Mouse (Mus musculus) macrophage (primary cell): ENCODE results near the gene Slc35b1. TPM values are rescaled to one million over a fixed set of nuclear protein-coding genes. Genes with fewer than 3 reads are reported as not detected.
A peak's percentile ranks its signal among the peaks of the same experiment; 100 is the strongest.

Experiments
- H3K27ac ChIP-seq: fragments of 350-480 bp; formaldehyde crosslinking; 2 replicates; pipeline ENCODE4 v1.9.0; 2021
- H3K36me3 ChIP-seq: fragments of 350-480 bp; formaldehyde crosslinking; 2 replicates; pipeline ENCODE4 v1.9.0; 2021; ENCODE audit errors: inconsistent target
- H3K4me3 ChIP-seq: fragments of 350-480 bp; formaldehyde crosslinking; 2 replicates; pipeline ENCODE4 v1.9.0; 2021; ENCODE audit errors: inconsistent target
- H3K79me2 ChIP-seq: fragments of 350-480 bp; formaldehyde crosslinking; 2 replicates; pipeline ENCODE4 v1.9.0; 2021; ENCODE audit errors: inconsistent target
- WGBS: methylation state at CpG from one replicate; pipeline ENCODE4 v1.1.7; 2026; ENCODE audit warnings: inconsistent platforms; ENCODE audit not compliant: missing documents; 5-methylcytosine and 5-hydroxymethylcytosine counted together
- polyA plus RNA-seq: library from polyadenylated mRNA; stranded (reverse); fragments of 250-400 nt; gene quantifications from 3 replicates; pipeline ENCODE4 v1.2.4, GENCODE M21; 2018; ENCODE audit warnings: inconsistent platforms

Gene Slc35b1
- polyA plus RNA-seq, 1 experiment from 2014 or later = 38.7 TPM

GRCm38 (mm10) chr11:95371182-95371581 lies 13.3 kb upstream of the Slc35b1 start:
- no peak overlapping the region for H3K27ac ChIP-seq
- WGBS = 99% methylated on average over 6 of the region's 7 CpGs
- H3K36me3 ChIP-seq = peaks cover 19% of the 10 kb centered on the region; the same call in 1 of the 2 replicates

GRCm38 (mm10) chr11:95378926-95379325 lies 5.6 kb upstream of the Slc35b1 start:
- Histone ChIP-seq H3K79me2 (no peaks in the 10 kb centered on the region), H3K4me3 (no peak overlapping the region), H3K27ac (no peak overlapping the region), H3K36me3 (0 out of 2 replicates have a peak, but pooled peaks cover 17% of the 10 kb centered on the region)
- WGBS = 96% methylated on average over 9 of the region's 9 CpGs

More at GRCm38 (mm10) chr11:95371182-95371581, 13.3 kb upstream of the Slc35b1 start:
- no peaks in the 10 kb centered on the region for H3K79me2 ChIP-seq
- H3K4me3 ChIP-seq = no peak overlapping the region

- Histone ChIP-seq H3K36me3 (0 out of 2 replicates have a peak, but pooled peaks cover 17% of the 10 kb centered on the region), H3K79me2 (no peaks in the 10 kb centered on the region), H3K4me3 (no peak overlapping the region), H3K27ac (no peak overlapping the region)
- 63% methylated on average over 5 of the region's 5 CpGs for WGBS
Measured at GRCm38 (mm10) chr11:95379552-95379951, 4.9 kb upstream of the Slc35b1 start.

GRCm38 (mm10) chr11:95380711-95381110 lies 3.8 kb upstream of the Slc35b1 start:
- 0 out of 2 replicates have a peak, but pooled peaks cover 13% of the 10 kb centered on the region for H3K36me3 ChIP-seq
- H3K27ac ChIP-seq = no peak overlapping the region
- H3K4me3 ChIP-seq = no peak overlapping the region
- peaks cover 10% of the 10 kb centered on the region for H3K79me2 ChIP-seq
- WGBS = 95% methylated on average over 7 of the region's 7 CpGs

- Histone ChIP-seq H3K4me3 (no peak overlapping the region), H3K79me2 (peaks cover 14% of the 10 kb centered on the region), H3K36me3 (0 out of 2 replicates have a peak, but pooled peaks cover 8% of the 10 kb centered on the region), H3K27ac (no peak overlapping the region)
- 100% methylated on average over 1 of the region's 1 CpGs for WGBS
Measured at GRCm38 (mm10) chr11:95381146-95381545, 3.3 kb upstream of the Slc35b1 start.

GRCm38 (mm10) chr11:95383331-95383986 lies 1.0 kb upstream of the Slc35b1 start:
- no peak overlapping the region for H3K4me3 ChIP-seq
- peaks cover 25% of the 10 kb centered on the region for H3K79me2 ChIP-seq
- H3K27ac ChIP-seq = no peak overlapping the region
- H3K36me3 ChIP-seq = peaks cover 21% of the 10 kb centered on the region; the same call in 1 of the 2 replicates
- 87% methylated on average over 4 of the region's 5 CpGs for WGBS

- H3K4me3 ChIP-seq = no peak overlapping the region
- H3K36me3 ChIP-seq = peaks cover 25% of the 10 kb centered on the region; the same call in 1 of the 2 replicates
- 39% methylated on average over 9 of the region's 9 CpGs for WGBS
- peak overlapping the region; percentile 94 for H3K27ac ChIP-seq
- H3K79me2 ChIP-seq = peaks cover 25% of the 10 kb centered on the region
Measured at GRCm38 (mm10) chr11:95384004-95384318, 531 bp upstream of the Slc35b1 start.

- 0% methylated on average over 14 of the region's 14 CpGs for whole genome bisulfite sequencing
- H3K36me3 ChIP-seq = peaks cover 35% of the 10 kb centered on the region
- peak overlapping the region; percentile 94 for H3K27ac ChIP-seq
- H3K4me3 ChIP-seq = peak overlapping the region; percentile 100
- peaks cover 25% of the 10 kb centered on the region for H3K79me2 ChIP-seq
Measured at GRCm38 (mm10) chr11:95384973-95385320, 455 bp downstream of the Slc35b1 start.

- H3K36me3 ChIP-seq = peaks cover 52% of the 10 kb centered on the region
- H3K27ac ChIP-seq = no peak overlapping the region
- H3K4me3 ChIP-seq = no peak overlapping the region
- peaks cover 25% of the 10 kb centered on the region for H3K79me2 ChIP-seq
- WGBS = 91% methylated on average over 7 of the region's 7 CpGs
Measured at GRCm38 (mm10) chr11:95387354-95387753, 2.9 kb downstream of the Slc35b1 start.

GRCm38 (mm10) chr11:95389006-95389405 lies 4.5 kb downstream of the Slc35b1 start:
- Histone ChIP-seq H3K4me3 (no peak overlapping the region), H3K79me2 (peaks cover 25% of the 10 kb centered on the region), H3K27ac (no peak overlapping the region), H3K36me3 (peaks cover 54% of the 10 kb centered on the region)
- 79% methylated on average over 3 of the region's 3 CpGs for WGBS

GRCm38 (mm10) chr11:95390420-95390819 lies 5.9 kb downstream of the Slc35b1 start:
- H3K27ac ChIP-seq = no peak overlapping the region
- peaks cover 18% of the 10 kb centered on the region for H3K79me2 ChIP-seq
- 79% methylated on average over 6 of the region's 6 CpGs for WGBS
- no peak overlapping the region for H3K4me3 ChIP-seq
- H3K36me3 ChIP-seq = peaks cover 54% of the 10 kb centered on the region

GRCm38 (mm10) chr11:95391201-95391600 lies 6.7 kb downstream of the Slc35b1 start:
- Histone ChIP-seq H3K36me3 (peaks cover 54% of the 10 kb centered on the region), H3K27ac (no peak overlapping the region), H3K4me3 (no peak overlapping the region), H3K79me2 (peaks cover 11% of the 10 kb centered on the region)
- 97% methylated on average over 4 of the region's 4 CpGs for WGBS

- H3K4me3 ChIP-seq = no peak overlapping the region
- peaks cover 5% of the 10 kb centered on the region; the same call in 1 of the 2 replicates for H3K79me2 ChIP-seq
- no peak overlapping the region for H3K27ac ChIP-seq
- 84% methylated on average over 3 of the region's 5 CpGs for WGBS
- H3K36me3 ChIP-seq = peaks cover 54% of the 10 kb centered on the region
Measured at GRCm38 (mm10) chr11:95391743-95392142, 7.3 kb downstream of the Slc35b1 start.

GRCm38 (mm10) chr11:95392223-95392667 lies 7.8 kb downstream of the Slc35b1 start:
- 79% methylated on average over 7 of the region's 7 CpGs for WGBS
- peaks cover under 1% of the 10 kb centered on the region; the same call in 1 of the 2 replicates for H3K79me2 ChIP-seq
- peaks cover 51% of the 10 kb centered on the region for H3K36me3 ChIP-seq
- H3K4me3 ChIP-seq = no peak overlapping the region
- no peak overlapping the region for H3K27ac ChIP-seq

GRCm38 (mm10) chr11:95392708-95393499 lies 8.4 kb downstream of the Slc35b1 start:
- peaks cover 44% of the 10 kb centered on the region for H3K36me3 ChIP-seq
- no peaks in the 10 kb centered on the region for H3K79me2 ChIP-seq

More at GRCm38 (mm10) chr11:95392708-95393499, 8.4 kb downstream of the Slc35b1 start:
- WGBS = 91% methylated on average over 11 of the region's 11 CpGs
- H3K27ac ChIP-seq = no peak overlapping the region
- no peak overlapping the region for H3K4me3 ChIP-seq
